Mouse (Mus musculus) liver, embryonic 14.5 days (tissue): Measurements from ENCODE around the gene Mthfsl. TPM values are rescaled to one million over a fixed set of nuclear protein-coding genes. Genes with fewer than 3 reads are reported as not detected.
"Not testable (repeated sequence)": the region's sequence is repeated elsewhere in the genome, so short reads cannot be mapped to it uniquely, and the experiment has no call there.

Source experiments
- ATAC-seq: fragments of 200-750 bp; cut with Nextera tagmentation; 2 replicates; pipeline ENCODE4 v1.8.0; 2017; ENCODE audit warnings: moderate number of reproducible peaks, mild to moderate bottlenecking, moderate library complexity; ENCODE audit not compliant: insufficient read depth
- DNase-seq, 3 experiments: peaks; one replicate each; pipeline ENCODE4 v3.0.0-alpha.2; 2012 to 2013; ENCODE audit warnings: low read depth in 3 of 3, low spot score in 3 of 3
- H3K27ac ChIP-seq: fragments of 300-500 bp; sonication (generic); 2 replicates; pipeline ENCODE4 v1.5.1; 2014; ENCODE audit warnings: moderate library complexity, mild to moderate bottlenecking, control low read depth, inconsistent platforms
- H3K27me3 ChIP-seq: fragments of 300-500 bp; sonication (generic); 2 replicates; pipeline ENCODE4 v1.6.1; 2014; ENCODE audit warnings: mild to moderate bottlenecking, low read length, moderate library complexity; ENCODE audit not compliant: control insufficient read depth, insufficient read depth
- H3K36me3 ChIP-seq: fragments of 300-500 bp; sonication (generic); replicated peaks from 2 replicates; pipeline ENCODE4 v1.6.1; 2014; ENCODE audit warnings: low read depth; ENCODE audit not compliant: control insufficient read depth, insufficient read depth
- H3K4me1 ChIP-seq, 2 experiments: fragments of 200-500 bp in 1 of 2; fragments of 300-500 bp in 1 of 2; sonication (generic) in 1 of 2; replicated peaks; 2 replicates each; pipeline ENCODE4 v1.6.1; 2012 to 2014; ENCODE audit warnings: antibody characterized with exemption in 1 of 2, inconsistent platforms in 1 of 2, low read length in 1 of 2; ENCODE audit not compliant: control insufficient read depth in 2 of 2, insufficient read depth in 2 of 2
- H3K4me2 ChIP-seq: fragments of 300-500 bp; sonication (generic); 2 replicates; pipeline ENCODE4 v1.6.1; 2014; ENCODE audit warnings: low read depth, mild to moderate bottlenecking, control low read depth, moderate library complexity
- H3K4me3 ChIP-seq, 2 experiments: fragments of 200-500 bp in 1 of 2; fragments of 300-500 bp in 1 of 2; sonication (generic) in 1 of 2; 2 replicates each; pipeline ENCODE4 v1.5.1; 2012 to 2014; ENCODE audit warnings: low read depth in 2 of 2, low read length in 2 of 2, mild to moderate bottlenecking in 2 of 2, control low read depth in 1 of 2, inconsistent platforms in 1 of 2, moderate library complexity in 1 of 2; ENCODE audit not compliant: insufficient read depth in 1 of 2
- H3K9ac ChIP-seq: fragments of 300-500 bp; sonication (generic); replicated peaks from 2 replicates; pipeline ENCODE4 v1.6.1; 2014; ENCODE audit warnings: mild to moderate bottlenecking, control low read depth, moderate library complexity
- H3K9me3 ChIP-seq: fragments of 300-500 bp; sonication (generic); 2 replicates; pipeline ENCODE4 v1.6.1; 2016; ENCODE audit warnings: low read length, mixed read lengths; ENCODE audit not compliant: control insufficient read depth
- WGBS: fragments of 180-500 bp; shearing (Covaris S2); extraction: QIAGEN DNeasy Blood & Tissue Kit; methylation state at CpG from one replicate; pipeline ENCODE4 v1.1.7; 2014; ENCODE audit not compliant: insufficient replicate concordance; 5-methylcytosine and 5-hydroxymethylcytosine counted together
- polyA plus RNA-seq, 2 experiments: library from polyadenylated mRNA; depleted of rRNA in 1 of 2; stranded (reverse) in 1 of 2; unstranded in 1 of 2; fragments of >200 nt; fragmentation: Nextera tagmentation in 1 of 2; extraction: Ambion mirVana in 1 of 2; gene quantifications; 2 replicates each; pipeline versions ENCODE4 v1.2.1 to v1.2.3; 2012 to 2014

Mthfsl gene
- polyA plus RNA-seq, 2 experiments: 16.5 to 20.0 TPM

- H3K9me3 ChIP-seq, H3K4me1 ChIP-seq: not testable (repeated sequence)
Measured at GRCm38 (mm10) chr9:88686719-88687118, 33.4 kb downstream of the Mthfsl start.

GRCm38 (mm10) chr9:88658341-88658740 lies 61.8 kb downstream of the Mthfsl start:
- DNase-seq, ATAC-seq, H3K9me3 ChIP-seq: not testable (repeated sequence)

More at GRCm38 (mm10) chr9:88686719-88687118, 33.4 kb downstream of the Mthfsl start:
- not testable (repeated sequence) for DNase-seq, H3K27me3 ChIP-seq, H3K4me2 ChIP-seq, H3K9ac ChIP-seq, H3K36me3 ChIP-seq, H3K27ac ChIP-seq, H3K4me3 ChIP-seq, ATAC-seq
- 86% methylated on average over 1 of the region's 1 CpGs for WGBS

GRCm38 (mm10) chr9:88650742-88651141 lies 69.4 kb downstream of the Mthfsl start:
- ATAC-seq, H3K36me3 ChIP-seq, H3K4me1 ChIP-seq, H3K4me2 ChIP-seq, H3K27me3 ChIP-seq, H3K9me3 ChIP-seq, H3K27ac ChIP-seq, H3K9ac ChIP-seq, DNase-seq, H3K4me3 ChIP-seq: not testable (repeated sequence)
- WGBS: 89% methylated on average over 11 of the region's 15 CpGs

More at GRCm38 (mm10) chr9:88658341-88658740, 61.8 kb downstream of the Mthfsl start:
- H3K9ac ChIP-seq, H3K36me3 ChIP-seq, H3K4me2 ChIP-seq, H3K27ac ChIP-seq, H3K27me3 ChIP-seq, H3K4me3 ChIP-seq, H3K4me1 ChIP-seq: not testable (repeated sequence)

Other genes starting within 250 kb of the Mthfsl start
- 10.7 and 24.3 TPM in 2 replicates for gene Syncrip, start 237.7 kb downstream of the Mthfsl start, polyA plus RNA-seq (2012; rRNA removed)
- 47.0 and 53.4 TPM in 2 replicates for gene Syncrip, start 237.7 kb downstream of the Mthfsl start, polyA plus RNA-seq (2014; fragmentation: Nextera tagmentation; extraction: Ambion mirVana)
- 2.3 and 3.8 TPM in 2 replicates for gene Zfp949, start 172.3 kb downstream of the Mthfsl start, polyA plus RNA-seq (2012; rRNA removed)
- gene Zfp949, start 172.3 kb downstream of the Mthfsl start, polyA plus RNA-seq (2014; fragmentation: Nextera tagmentation; extraction: Ambion mirVana): 5.8 and 6.0 TPM in 2 replicates
- gene Trim43a, start 139.4 kb downstream of the Mthfsl start, polyA plus RNA-seq (2012; rRNA removed): 0.02 and 0.08 TPM in 2 replicates
- not detected in 2 replicates for gene Trim43a, start 139.4 kb downstream of the Mthfsl start, polyA plus RNA-seq (2014; fragmentation: Nextera tagmentation; extraction: Ambion mirVana)
- 0.16 and 0.17 TPM in 2 replicates for gene Bcl2a1d, start 11.6 kb upstream of the Mthfsl start, polyA plus RNA-seq (2012; rRNA removed)
- gene Bcl2a1d, start 11.6 kb upstream of the Mthfsl start, polyA plus RNA-seq (2014; fragmentation: Nextera tagmentation; extraction: Ambion mirVana): 0.30 and 0.50 TPM in 2 replicates
- gene Trim43c, start 118.9 kb upstream of the Mthfsl start, polyA plus RNA-seq (2012; rRNA removed): not detected in 2 replicates
- gene Trim43c, start 118.9 kb upstream of the Mthfsl start, polyA plus RNA-seq (2014; fragmentation: Nextera tagmentation; extraction: Ambion mirVana): not detected in 2 replicates
- 0.11 and 0.35 TPM in 2 replicates for gene Bcl2a1a, start 236.6 kb upstream of the Mthfsl start, polyA plus RNA-seq (2012; rRNA removed)
- gene Bcl2a1a, start 236.6 kb upstream of the Mthfsl start, polyA plus RNA-seq (2014; fragmentation: Nextera tagmentation; extraction: Ambion mirVana): 0.38 and 0.47 TPM in 2 replicates